Comparison of ENCODE assay signal across 8 mouse cellular contexts in the genomic region with DNA sequence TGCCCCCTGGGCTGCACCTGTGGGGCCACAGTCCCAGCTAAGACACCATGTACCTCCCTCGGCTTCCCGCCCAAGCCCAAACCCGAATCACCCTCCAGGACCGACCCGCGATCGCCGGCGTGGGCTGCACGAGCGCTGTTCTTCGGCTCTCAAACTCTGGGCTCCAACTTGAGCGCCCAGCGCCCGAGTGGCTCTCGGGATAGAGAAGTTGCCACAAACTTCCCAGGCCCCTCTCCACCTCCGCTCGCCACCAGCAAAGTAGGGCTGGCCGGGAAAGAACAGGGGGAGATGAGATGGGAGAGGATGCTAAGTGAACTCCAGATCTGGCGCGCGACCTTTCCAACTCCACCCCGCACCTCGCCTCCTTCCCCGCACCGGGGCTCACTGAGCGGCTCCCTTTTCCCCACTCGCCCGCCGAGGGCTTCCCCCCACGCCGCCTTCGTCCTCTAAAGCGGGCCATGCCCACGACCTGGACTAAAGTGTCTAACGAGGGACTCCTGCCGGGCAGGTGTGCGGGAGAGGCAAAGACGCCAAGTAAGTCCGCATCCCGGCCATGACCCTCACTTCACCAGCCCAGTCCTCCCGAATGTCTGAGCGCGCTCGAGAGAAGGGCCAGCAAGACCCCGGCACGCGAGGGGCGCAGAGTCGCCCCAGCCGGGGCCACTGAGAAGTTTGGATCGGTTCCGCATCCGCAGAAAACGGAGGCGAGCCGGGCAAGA. TPM values are rescaled to one million over a fixed set of nuclear protein-coding genes. Genes with fewer than 3 reads are reported as not detected.
DNase-seq lines count a peak whose midpoint lies in the region; ATAC-seq and TF ChIP-seq lines count a peak whose summit lies in the region.

No protein-coding gene starts in this region.

- no peaks in the 10 kb centered on the region for H3K36me3 ChIP-seq in embryonic facial prominence, embryonic 13.5 days
- H3K36me3 ChIP-seq in hindbrain, postnatal 0 days (ENCODE audit: insufficient read depth, low read length), result no peaks in the 10 kb centered on the region
- no peaks in the 10 kb centered on the region for H3K36me3 ChIP-seq in lung, postnatal 0 days (ENCODE audit: insufficient read depth, low read length)
- H3K36me3 ChIP-seq in stomach, embryonic 14.5 days (ENCODE audit: control insufficient read depth, insufficient read depth, low read length), result no peaks in the 10 kb centered on the region

- TF ChIP-seq EP300 in lung, postnatal 0 days (IDR thresholded peaks at IDR 0.05), result no peak

- peak overlapping the region; percentile 71 for H3K4me3 ChIP-seq in layer of hippocampus, adult 2 months
- H3K4me3 ChIP-seq in embryonic facial prominence, embryonic 13.5 days, result peak overlapping the region; percentile 68
- peak overlapping the region; percentile 56 for H3K4me3 ChIP-seq in hindbrain, postnatal 0 days (ENCODE audit: low read length)
- H3K4me3 ChIP-seq in lung, postnatal 0 days (ENCODE audit: low read depth, low read length), result peak overlapping the region; percentile 73
- peak overlapping the region; percentile 58 for H3K4me3 ChIP-seq in stomach, embryonic 14.5 days (ENCODE audit: low read depth, low read length)

- H3K9me3 ChIP-seq in embryonic facial prominence, embryonic 13.5 days, result no peaks in the 10 kb centered on the region
- H3K9me3 ChIP-seq in hindbrain, postnatal 0 days (ENCODE audit: low read length), result no peaks in the 10 kb centered on the region
- no peaks in the 10 kb centered on the region for H3K9me3 ChIP-seq in lung, postnatal 0 days (ENCODE audit: low read length)
- H3K9me3 ChIP-seq in stomach, embryonic 14.5 days (ENCODE audit: control insufficient read depth, low read depth, low read length), result no peaks in the 10 kb centered on the region

- under 1% methylated on average over 57 of the region's 57 CpGs for WGBS in embryonic facial prominence, embryonic 13.5 days
- WGBS in hindbrain, postnatal 0 days, result under 1% methylated on average over 56 of the region's 57 CpGs
- WGBS in lung, postnatal 0 days, result 3% methylated on average over 41 of the region's 57 CpGs
- WGBS in stomach, embryonic 14.5 days, result under 1% methylated on average over 55 of the region's 57 CpGs

- no peak overlapping the region for H3K27ac ChIP-seq in layer of hippocampus, adult 2 months
- no peak overlapping the region for H3K27ac ChIP-seq in embryonic facial prominence, embryonic 13.5 days
- 0 out of 2 replicates have a peak overlapping the region, but pooled peaks have one; percentile 15 for H3K27ac ChIP-seq in hindbrain, postnatal 0 days
- no peak overlapping the region for H3K27ac ChIP-seq in lung, postnatal 0 days (ENCODE audit: low read length)
- H3K27ac ChIP-seq in stomach, embryonic 14.5 days (ENCODE audit: low read length), result no peak overlapping the region

- H3K4me1 ChIP-seq in embryonic facial prominence, embryonic 13.5 days, result peaks cover 18% of the 10 kb centered on the region
- H3K4me1 ChIP-seq in hindbrain, postnatal 0 days (ENCODE audit: insufficient read depth, low read length), result no peaks in the 10 kb centered on the region
- H3K4me1 ChIP-seq in lung, postnatal 0 days (ENCODE audit: insufficient read depth, low read depth, low read length), result peaks cover 9% of the 10 kb centered on the region; the same call in 1 of the 2 replicates
- peaks cover 9% of the 10 kb centered on the region; the same call in 1 of the 2 replicates for H3K4me1 ChIP-seq in stomach, embryonic 14.5 days (ENCODE audit: control insufficient read depth, insufficient read depth, low read length)

- peaks cover 76% of the 10 kb centered on the region for H3K27me3 ChIP-seq in embryonic facial prominence, embryonic 13.5 days
- peaks cover 20% of the 10 kb centered on the region for H3K27me3 ChIP-seq in hindbrain, postnatal 0 days (ENCODE audit: insufficient read depth, low read length)
- peaks cover 58% of the 10 kb centered on the region for H3K27me3 ChIP-seq in lung, postnatal 0 days (replicated peaks; ENCODE audit: insufficient read depth, low read length)
- H3K27me3 ChIP-seq in stomach, embryonic 14.5 days (ENCODE audit: control insufficient read depth, insufficient read depth, low read length), result peaks cover 29% of the 10 kb centered on the region

- no peak for DNase-seq in layer of hippocampus, adult 2 months (ENCODE audit: low spot score in 2 of 2)
- DNase-seq in layer of hippocampus, adult 9-10 months (ENCODE audit: low spot score), result no peak
- DNase-seq in ZHBTc4 (ENCODE audit: low read depth, low spot score), result peak; percentile 59
- DNase-seq in hindbrain, postnatal 0 days (ENCODE audit: low spot score), result peak; percentile 21
- no peak for DNase-seq in lung, postnatal 0 days (ENCODE audit: low spot score)
- DNase-seq in layer of hippocampus, postnatal 14 days (ENCODE audit: low spot score in 2 of 2), result no peak

- ATAC-seq in embryonic facial prominence, embryonic 13.5 days (ENCODE audit: insufficient number of reproducible peaks, insufficient read depth, low FRiP score, low TSS enrichment, low read depth), result no peak
- ATAC-seq in hindbrain, postnatal 0 days, result peak; percentile 57
- no peak; the same call in 1 of the 2 replicates for ATAC-seq in lung, postnatal 0 days
- no peak for ATAC-seq in stomach, embryonic 14.5 days (ENCODE audit: insufficient number of reproducible peaks, insufficient read depth, low FRiP score, low read depth)

- no peak for TF ChIP-seq CTCF in layer of hippocampus, adult 2 months (conservative IDR thresholded peaks at IDR 0.05)
- no peak for TF ChIP-seq CTCF in hindbrain, postnatal 0 days (IDR thresholded peaks at IDR 0.05; ENCODE audit: low read depth)
- TF ChIP-seq CTCF in lung, postnatal 0 days (IDR thresholded peaks at IDR 0.05), result no peak

- peak overlapping the region; percentile 98 for H3K4me2 ChIP-seq in embryonic facial prominence, embryonic 13.5 days
- H3K4me2 ChIP-seq in hindbrain, postnatal 0 days (ENCODE audit: low read depth, low read length), result peak overlapping the region; percentile 100
- H3K4me2 ChIP-seq in lung, postnatal 0 days (replicated peaks; ENCODE audit: low read depth, low read length), result peak overlapping the region; percentile 97
- peak overlapping the region; percentile 99 for H3K4me2 ChIP-seq in stomach, embryonic 14.5 days (replicated peaks; ENCODE audit: low read depth, low read length)

- peak overlapping the region; percentile 75 for H3K9ac ChIP-seq in embryonic facial prominence, embryonic 13.5 days
- peak overlapping the region; percentile 55 for H3K9ac ChIP-seq in hindbrain, postnatal 0 days (replicated peaks; ENCODE audit: low read length)
- H3K9ac ChIP-seq in lung, postnatal 0 days (replicated peaks; ENCODE audit: low read depth), result no peak overlapping the region
- H3K9ac ChIP-seq in stomach, embryonic 14.5 days (replicated peaks; ENCODE audit: low read depth, low read length), result 0 out of 2 replicates have a peak overlapping the region, but pooled peaks have one; percentile 18

RNA-seq across cellular contexts. Expression of a gene that starts 1.2 kb away (rescaled TPM):
- total RNA-seq in layer of hippocampus, adult 2 months (2021), result 10 to 100 TPM; 69.2 to 73.0 TPM
- 18.0 and 20.2 TPM in 2 replicates for polyA plus RNA-seq in embryonic facial prominence, embryonic 13.5 days (2015; fragmentation: Nextera tagmentation; extraction: Ambion mirVana)
- 37.1 and 44.5 TPM in 2 replicates for total RNA-seq in hindbrain, postnatal 0 days (2014; rRNA removed)
- polyA plus RNA-seq in hindbrain, postnatal 0 days (2015; fragmentation: Nextera tagmentation; extraction: Ambion mirVana), result 21.5 and 26.2 TPM in 2 replicates
- polyA plus RNA-seq in lung, postnatal 0 days (2015; fragmentation: Nextera tagmentation; extraction: Ambion mirVana), result 5.0 and 5.6 TPM in 2 replicates
- polyA plus RNA-seq in stomach, embryonic 14.5 days (2014; fragmentation: Nextera tagmentation; extraction: Ambion mirVana), result 10.1 TPM in 2 replicates
- 10 to 100 TPM; 67.4 to 69.6 TPM for total RNA-seq in layer of hippocampus, postnatal 14 days (2021)

Comparison
In these comparisons a context has a peak if more than half of its experiments do, and no peak if none do; other contexts are left out.
1. DNase-seq: peak in ZHBTc4 (single experiment) and hindbrain, postnatal 0 days (single experiment); none in layer of hippocampus, adult 2 months (0 of 2), layer of hippocampus, adult 9-10 months (single experiment), lung, postnatal 0 days (single experiment) and layer of hippocampus, postnatal 14 days (0 of 2).
2. Peak in every context shown above with its lines, with median percentiles within 50 percentile points of each other: H3K4me3 ChIP-seq and H3K4me2 ChIP-seq.